In the genomic region with DNA sequence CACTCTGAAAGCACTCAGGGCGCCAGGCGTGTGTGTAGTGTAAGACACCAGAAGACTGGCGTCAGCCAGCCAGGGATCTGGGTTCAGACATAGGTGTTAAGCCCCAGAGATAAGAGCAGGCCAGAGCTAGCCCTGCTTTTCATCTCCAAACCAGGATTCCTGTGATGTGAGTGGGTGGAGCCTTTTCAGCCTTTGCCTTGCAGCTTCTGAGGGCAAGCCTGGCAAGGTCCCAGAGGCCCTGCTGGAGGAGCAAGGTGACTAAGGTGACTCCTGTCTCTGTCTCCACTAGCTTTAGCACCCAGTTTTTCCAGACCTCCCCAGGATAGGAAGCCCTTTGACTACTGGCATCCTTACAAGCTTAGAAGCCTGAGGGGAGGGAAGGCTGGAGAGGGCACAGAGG, we compare ENCODE assay signal across 23 mouse cellular contexts. TPM values are rescaled to one million over a fixed set of nuclear protein-coding genes. Genes with fewer than 3 reads are reported as not detected.
DNase-seq lines count a peak whose midpoint lies in the region; ATAC-seq and TF ChIP-seq lines count a peak whose summit lies in the region.
"Had no signal": no experiment of that assay in that cellular context is flagged by ENCODE, and none has a peak within 500 bp of the region (broad histone marks: within the 10 kb centered on the region; RNA-seq: fewer than 3 reads in every experiment).

No protein-coding gene starts in this region.

- no peak for TF ChIP-seq CTCF in heart, adult 2 months (IDR thresholded peaks at IDR 0.05)
- TF ChIP-seq CTCF in lung, embryonic 14.5 days (IDR thresholded peaks at IDR 0.05; ENCODE audit: low read depth), result no peak
- no peak for TF ChIP-seq CTCF in lung, postnatal 0 days (IDR thresholded peaks at IDR 0.05)

- no peaks in the 10 kb centered on the region for H3K79me2 ChIP-seq in heart, adult 2 months (replicated peaks; ENCODE audit: control insufficient read depth, insufficient read depth, low read length)

- H3K4me2 ChIP-seq in heart, embryonic 14.5 days (ENCODE audit: low read length), result no peak overlapping the region
- H3K4me2 ChIP-seq in lung, embryonic 14.5 days, result no peak overlapping the region
- H3K4me2 ChIP-seq in lung, postnatal 0 days (replicated peaks; ENCODE audit: low read depth, low read length), result no peak overlapping the region
- no peak overlapping the region for H3K4me2 ChIP-seq in midbrain, embryonic 15.5 days
- H3K4me2 ChIP-seq: forebrain, embryonic 15.5 days; midbrain, embryonic 11.5 days; neural tube, embryonic 13.5 days; stomach, embryonic 15.5 days had no signal

- no peak overlapping the region for H3K4me3 ChIP-seq in heart, embryonic 14.5 days (ENCODE audit: control insufficient read depth in 1 of 2, insufficient read depth in 1 of 2, low read depth in 1 of 2, low read length in 2 of 2)
- H3K4me3 ChIP-seq in heart, adult 2 months, result no peak overlapping the region
- H3K4me3 ChIP-seq in lung, embryonic 14.5 days (ENCODE audit: low read depth, low read length), result no peak overlapping the region
- no peak overlapping the region for H3K4me3 ChIP-seq in lung, postnatal 0 days (ENCODE audit: low read depth, low read length)
- H3K4me3 ChIP-seq in limb, embryonic 10.5 days, result no peak overlapping the region
- no peak overlapping the region for H3K4me3 ChIP-seq in midbrain, embryonic 15.5 days
- H3K4me3 ChIP-seq: erythroblast, embryonic 14.5 days; forebrain, embryonic 15.5 days; neural tube, embryonic 13.5 days; stomach, embryonic 15.5 days had no signal

- no peaks in the 10 kb centered on the region for H3K36me3 ChIP-seq in heart, embryonic 14.5 days (ENCODE audit: control insufficient read depth, insufficient read depth, low read length)
- no peaks in the 10 kb centered on the region for H3K36me3 ChIP-seq in heart, adult 2 months (ENCODE audit: control insufficient read depth, insufficient read depth, low read length)
- H3K36me3 ChIP-seq in lung, embryonic 14.5 days (ENCODE audit: insufficient read depth), result 0 out of 2 replicates have a peak, but pooled peaks cover 3% of the 10 kb centered on the region
- no peaks in the 10 kb centered on the region for H3K36me3 ChIP-seq in lung, postnatal 0 days (ENCODE audit: insufficient read depth, low read length)
- H3K36me3 ChIP-seq in limb, embryonic 10.5 days, result no peaks in the 10 kb centered on the region
- H3K36me3 ChIP-seq in midbrain, embryonic 15.5 days (replicated peaks), result no peaks in the 10 kb centered on the region
- H3K36me3 ChIP-seq: forebrain, embryonic 15.5 days; neural tube, embryonic 13.5 days; stomach, embryonic 15.5 days had no signal

- no peak for ATAC-seq in heart, embryonic 14.5 days (ENCODE audit: insufficient number of reproducible peaks, insufficient read depth, low FRiP score, low read depth)
- no peak for ATAC-seq in lung, embryonic 14.5 days (ENCODE audit: insufficient read depth)
- ATAC-seq in lung, postnatal 0 days, result no peak
- no peak for ATAC-seq in midbrain, embryonic 15.5 days (replicated peaks)
- ATAC-seq: forebrain, embryonic 15.5 days; hindbrain, postnatal 0 days had no signal

- H3K9me3 ChIP-seq in heart, embryonic 14.5 days (ENCODE audit: control insufficient read depth, low read length), result no peaks in the 10 kb centered on the region
- no peaks in the 10 kb centered on the region for H3K9me3 ChIP-seq in lung, embryonic 14.5 days (ENCODE audit: low read depth, low read length)
- H3K9me3 ChIP-seq in lung, postnatal 0 days (ENCODE audit: low read length), result no peaks in the 10 kb centered on the region
- H3K9me3 ChIP-seq in limb, embryonic 10.5 days (replicated peaks), result no peaks in the 10 kb centered on the region
- H3K9me3 ChIP-seq in midbrain, embryonic 15.5 days, result no peaks in the 10 kb centered on the region
- H3K9me3 ChIP-seq: forebrain, embryonic 15.5 days; neural tube, embryonic 13.5 days; stomach, embryonic 15.5 days had no signal

- peaks cover 29 to 45% of the 10 kb centered on the region in 2 experiments for H3K4me1 ChIP-seq in heart, embryonic 14.5 days (ENCODE audit: control insufficient read depth in 2 of 2, insufficient read depth in 2 of 2, low read length in 2 of 2)
- no peaks in the 10 kb centered on the region for H3K4me1 ChIP-seq in heart, adult 2 months (ENCODE audit: control insufficient read depth, insufficient read depth, low read length)
- peaks cover 10% of the 10 kb centered on the region for H3K4me1 ChIP-seq in lung, embryonic 14.5 days (ENCODE audit: insufficient read depth)
- H3K4me1 ChIP-seq in lung, postnatal 0 days (ENCODE audit: insufficient read depth, low read depth, low read length), result no peaks in the 10 kb centered on the region
- peaks cover 93% of the 10 kb centered on the region for H3K4me1 ChIP-seq in limb, embryonic 10.5 days
- 0 out of 2 replicates have a peak, but pooled peaks cover 2% of the 10 kb centered on the region for H3K4me1 ChIP-seq in midbrain, embryonic 15.5 days
- H3K4me1 ChIP-seq: forebrain, embryonic 15.5 days had no signal

- DNase-seq in adrenal gland, adult 2 months, result peak; percentile 57
- DNase-seq in adrenal gland, postnatal 4 days (ENCODE audit: low spot score in 2 of 2), result no peak
- DNase-seq in heart, adult 2 months, result no peak
- peak; percentile 20 for DNase-seq in lung, embryonic 14.5 days
- DNase-seq in lung, postnatal 0 days (ENCODE audit: low spot score), result no peak
- DNase-seq in limb, embryonic 10.5 days (ENCODE audit: low spot score), result no peak
- DNase-seq: cerebellum, postnatal 14 days; heart, postnatal 4 days had no signal

- H3K9ac ChIP-seq in heart, embryonic 14.5 days (ENCODE audit: low read length), result peak overlapping the region; percentile 34; the same call in 1 of the 2 replicates
- no peak overlapping the region for H3K9ac ChIP-seq in heart, adult 2 months (ENCODE audit: low read depth, low read length)
- H3K9ac ChIP-seq in lung, embryonic 14.5 days, result no peak overlapping the region
- H3K9ac ChIP-seq in lung, postnatal 0 days (replicated peaks; ENCODE audit: low read depth), result no peak overlapping the region
- no peak overlapping the region for H3K9ac ChIP-seq in midbrain, embryonic 15.5 days
- H3K9ac ChIP-seq: forebrain, embryonic 15.5 days; neural tube, embryonic 13.5 days; stomach, embryonic 15.5 days had no signal

- peaks cover 21% of the 10 kb centered on the region for H3K27me3 ChIP-seq in heart, embryonic 14.5 days (ENCODE audit: control insufficient read depth, insufficient read depth, low read length)
- no peaks in the 10 kb centered on the region for H3K27me3 ChIP-seq in heart, adult 2 months (ENCODE audit: control insufficient read depth, insufficient read depth, low read length)
- no peaks in the 10 kb centered on the region for H3K27me3 ChIP-seq in lung, embryonic 14.5 days (ENCODE audit: insufficient read depth, low read length)
- H3K27me3 ChIP-seq in lung, postnatal 0 days (replicated peaks; ENCODE audit: insufficient read depth, low read length), result no peaks in the 10 kb centered on the region
- peaks cover 69% of the 10 kb centered on the region for H3K27me3 ChIP-seq in limb, embryonic 10.5 days (ENCODE audit: low read depth, poor library complexity, severe bottlenecking)
- H3K27me3 ChIP-seq in midbrain, embryonic 15.5 days (replicated peaks), result 0 out of 2 replicates have a peak, but pooled peaks cover 5% of the 10 kb centered on the region
- H3K27me3 ChIP-seq: forebrain, embryonic 15.5 days; stomach, embryonic 15.5 days had no signal

- intact Hi-C loops in heart, adult 2 months (cut with DNase I), result no loop called here

- WGBS in heart, embryonic 14.5 days, result 33% methylated on average over 3 of the region's 3 CpGs
- WGBS in heart, adult 2 months, result 79% methylated on average over 3 of the region's 3 CpGs
- WGBS in lung, embryonic 14.5 days, result 69% methylated on average over 3 of the region's 3 CpGs
- WGBS in lung, postnatal 0 days, result 44% methylated on average over 3 of the region's 3 CpGs
- WGBS in limb, embryonic 10.5 days, result 32% methylated on average over 3 of the region's 3 CpGs
- WGBS in midbrain, embryonic 15.5 days, result 83% methylated on average over 3 of the region's 3 CpGs

- H3K27ac ChIP-seq in heart, embryonic 14.5 days (replicated peaks in 1 of 2; ENCODE audit: control insufficient read depth in 1 of 2, insufficient read depth in 1 of 2, low read depth in 2 of 2, low read length in 2 of 2), result peak overlapping the region in 1 of 2 experiments; percentile 47; a peak in 2 of 4 replicates
- no peak overlapping the region for H3K27ac ChIP-seq in heart, adult 2 months
- peak overlapping the region; percentile 24; the same call in 1 of the 2 replicates for H3K27ac ChIP-seq in lung, embryonic 14.5 days (ENCODE audit: low read depth)
- no peak overlapping the region for H3K27ac ChIP-seq in lung, postnatal 0 days (ENCODE audit: low read length)
- peak overlapping the region; percentile 54 for H3K27ac ChIP-seq in limb, embryonic 10.5 days
- H3K27ac ChIP-seq in midbrain, embryonic 15.5 days, result no peak overlapping the region
- H3K27ac ChIP-seq: forebrain, embryonic 15.5 days; hindbrain, postnatal 0 days; macrophage; neural tube, embryonic 13.5 days; stomach, embryonic 15.5 days had no signal

- no peak for TF ChIP-seq EP300 in heart, adult 2 months (IDR thresholded peaks at IDR 0.05; ENCODE audit: insufficient read depth, low read depth, low read length)
- TF ChIP-seq EP300 in lung, postnatal 0 days (IDR thresholded peaks at IDR 0.05), result no peak

- no peak for TF ChIP-seq POLR2A in heart, adult 2 months (IDR thresholded peaks at IDR 0.05; ENCODE audit: insufficient read depth, low read depth, low read length)

RNA-seq across cellular contexts. Expression of gene Tbx2, which starts 13.9 kb away (rescaled TPM):
- 10 to 100 TPM; 16.8 to 29.0 TPM for total RNA-seq in adrenal gland, adult 2 months (2021)
- 54.5 and 56.0 TPM in 2 replicates for polyA plus RNA-seq in adrenal gland, adult 2 months (2012; rRNA removed)
- total RNA-seq in adrenal gland, postnatal 4 days (2021), result 10 to 100 TPM; 63.3 TPM
- polyA plus RNA-seq in heart, embryonic 14.5 days (2014; fragmentation: Nextera tagmentation; extraction: Ambion mirVana), result 2.2 and 4.0 TPM in 2 replicates
- total RNA-seq in heart, adult 2 months (2021), result 1 to 10 TPM; 5.5 to 5.7 TPM
- polyA plus RNA-seq in heart, adult 2 months (2012; rRNA removed), result 6.9 and 7.5 TPM in 2 replicates
- 61.4 and 67.5 TPM in 2 replicates for polyA plus RNA-seq in lung, embryonic 14.5 days (2014; fragmentation: Nextera tagmentation; extraction: Ambion mirVana)
- polyA plus RNA-seq in lung, postnatal 0 days (2015; fragmentation: Nextera tagmentation; extraction: Ambion mirVana), result 43.6 and 49.6 TPM in 2 replicates
- polyA plus RNA-seq in limb, embryonic 10.5 days (2016; fragmentation: Nextera tagmentation; extraction: Ambion mirVana), result 4.0 and 5.3 TPM in 2 replicates
- polyA plus RNA-seq in midbrain, embryonic 15.5 days (2015; fragmentation: Nextera tagmentation; extraction: Ambion mirVana), result 1.0 TPM in 2 replicates
- polyA plus RNA-seq: macrophage had no signal

RNA-seq across cellular contexts. Expression of gene Gm11444, which starts 31.7 kb away (rescaled TPM):
- total RNA-seq in adrenal gland, adult 2 months (2021), result not detected
- not detected in 2 replicates for polyA plus RNA-seq in adrenal gland, adult 2 months (2012; rRNA removed)
- total RNA-seq in adrenal gland, postnatal 4 days (2021), result not detected
- polyA plus RNA-seq in heart, embryonic 14.5 days (2014; fragmentation: Nextera tagmentation; extraction: Ambion mirVana), result not detected in 2 replicates
- not detected for total RNA-seq in heart, adult 2 months (2021)
- polyA plus RNA-seq in heart, adult 2 months (2012; rRNA removed), result not detected in 2 replicates
- polyA plus RNA-seq in lung, embryonic 14.5 days (2014; fragmentation: Nextera tagmentation; extraction: Ambion mirVana), result not detected in 2 replicates
- not detected in 2 replicates for polyA plus RNA-seq in lung, postnatal 0 days (2015; fragmentation: Nextera tagmentation; extraction: Ambion mirVana)
- polyA plus RNA-seq in limb, embryonic 10.5 days (2016; fragmentation: Nextera tagmentation; extraction: Ambion mirVana), result not detected in 2 replicates
- not detected in 2 replicates for polyA plus RNA-seq in midbrain, embryonic 15.5 days (2015; fragmentation: Nextera tagmentation; extraction: Ambion mirVana)
- total RNA-seq: gastrocnemius, postnatal 4 days; heart, postnatal 4 days; hindbrain, postnatal 0 days; layer of hippocampus, postnatal 14 days; left cerebral cortex, postnatal 10 days had no signal
- polyA plus RNA-seq: erythroblast, embryonic 14.5 days; forebrain, embryonic 15.5 days; hindbrain, postnatal 0 days; limb, embryonic 14.5 days; liver, embryonic 16.5 days; macrophage; midbrain, embryonic 11.5 days; neural tube, embryonic 13.5 days; spleen, adult 2 months; stomach, embryonic 15.5 days had no signal

Comparison
In these comparisons a context has a peak if more than half of its experiments do, and no peak if none do; other contexts are left out.
1. DNase-seq: peak in adrenal gland, adult 2 months (single experiment) and lung, embryonic 14.5 days (single experiment); none in adrenal gland, postnatal 4 days (0 of 2), heart, adult 2 months (0 of 2), lung, postnatal 0 days (single experiment) and limb, embryonic 10.5 days (single experiment).
2. H3K27ac ChIP-seq: peak in lung, embryonic 14.5 days (single experiment) and limb, embryonic 10.5 days (single experiment); none in heart, adult 2 months (single experiment), lung, postnatal 0 days (single experiment) and midbrain, embryonic 15.5 days (single experiment).